Mouse (Mus musculus) spleen, adult 2 months (tissue): ENCODE data around the gene Rapsn. TPM values are rescaled to one million over a fixed set of nuclear protein-coding genes. Genes with fewer than 3 reads are reported as not detected.
"Not testable (repeated sequence)": the region's sequence is repeated elsewhere in the genome, so short reads cannot be mapped to it uniquely, and the experiment has no call there.

Experiments used
- DNase-seq, 2 experiments: peaks; one replicate each; pipeline versions ENCODE4 v3.0.0 to v3.0.0-alpha.2; 2012 to 2021; ENCODE audit warnings: low spot score in 2 of 2, low read depth in 1 of 2
- H3K27ac ChIP-seq: fragments of 200-500 bp; 2 replicates; pipeline ENCODE4 v1.5.1; 2012; ENCODE audit warnings: low read length, inconsistent platforms; ENCODE audit not compliant: insufficient read depth
- H3K27me3 ChIP-seq: fragments of 200-500 bp; 2 replicates; pipeline ENCODE4 v1.6.1; 2012; ENCODE audit warnings: mild to moderate bottlenecking, moderate library complexity, low read length, inconsistent platforms; ENCODE audit not compliant: control insufficient read depth, insufficient read depth
- H3K36me3 ChIP-seq: fragments of 200-500 bp; 2 replicates; pipeline ENCODE4 v1.6.1; 2012; ENCODE audit warnings: mild to moderate bottlenecking, low read length, inconsistent platforms; ENCODE audit not compliant: control insufficient read depth, insufficient read depth
- H3K4me1 ChIP-seq: fragments of 200-500 bp; 2 replicates; pipeline ENCODE4 v1.6.1; 2011; ENCODE audit warnings: inconsistent platforms; ENCODE audit not compliant: control insufficient read depth, insufficient read depth, insufficient read length
- H3K4me3 ChIP-seq: fragments of 200-500 bp; 2 replicates; pipeline ENCODE4 v1.5.1; 2011; ENCODE audit warnings: mild to moderate bottlenecking, inconsistent platforms; ENCODE audit not compliant: insufficient read depth, insufficient read length; ENCODE audit errors: extremely low read depth
- CTCF ChIP-seq: fragments of 200-500 bp; IDR thresholded peaks from 2 replicates; pipeline ENCODE4 v1.5.1; 2011; ENCODE audit warnings: mild to moderate bottlenecking, inconsistent platforms; ENCODE audit not compliant: insufficient read depth, insufficient read length, insufficient replicate concordance; ENCODE audit errors: extremely low read depth
- POLR2A ChIP-seq: fragments of 200-500 bp; IDR thresholded peaks from 2 replicates; pipeline ENCODE4 v1.6.1; 2011; ENCODE audit warnings: low read depth, low read length, inconsistent platforms
- WGBS: fragments of 180-500 bp; shearing (Covaris S2); methylation state at CpG from one replicate; pipeline ENCODE4 v1.1.7; 2018; 5-methylcytosine and 5-hydroxymethylcytosine counted together
- polyA plus RNA-seq: library from polyadenylated mRNA; depleted of rRNA; stranded (reverse); fragments of >200 nt; gene quantifications from 2 replicates; pipeline ENCODE4 v1.2.3, GENCODE M21; 2012; rRNA removed

Rapsn gene
- polyA plus RNA-seq, result 1.3 and 1.6 TPM in 2 replicates

DNA sequence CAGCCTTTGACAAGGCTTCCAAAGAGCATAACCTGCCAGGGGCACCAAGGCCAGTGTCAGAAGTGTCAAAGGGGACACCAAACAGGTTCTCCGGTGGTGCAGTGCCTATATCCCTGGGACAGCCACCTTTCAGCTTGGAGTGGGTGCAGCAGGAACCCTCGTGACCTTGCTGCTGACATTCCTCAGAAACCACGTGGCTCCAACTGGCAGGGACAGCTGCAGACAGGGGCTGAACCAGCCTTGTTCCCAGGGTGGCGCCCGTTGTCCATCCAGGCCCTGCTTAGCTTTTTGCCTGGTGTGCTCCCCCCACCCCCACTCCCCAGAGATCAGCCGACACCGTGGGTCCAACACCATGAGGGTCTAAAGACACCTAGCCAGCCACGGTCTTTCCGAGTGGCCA, at the start of gene Rapsn:
TSS of gene Rapsn (plus strand) at position 236 of the 400 bp plus-strand sequence.
- TF ChIP-seq POLR2A (no peak), CTCF (no peak)
- Histone ChIP-seq H3K4me3 (no peak within 1 kb of the TSS), H3K4me1 (no peaks in the 10 kb centered on the region), H3K27me3 (no peaks in the 10 kb centered on the region), H3K27ac (no peak within 1 kb of the TSS), H3K36me3 (no peaks in the 10 kb centered on the region)
- WGBS, result 84% methylated on average over 9 of the region's 9 CpGs
- no peak for DNase-seq

DNA sequence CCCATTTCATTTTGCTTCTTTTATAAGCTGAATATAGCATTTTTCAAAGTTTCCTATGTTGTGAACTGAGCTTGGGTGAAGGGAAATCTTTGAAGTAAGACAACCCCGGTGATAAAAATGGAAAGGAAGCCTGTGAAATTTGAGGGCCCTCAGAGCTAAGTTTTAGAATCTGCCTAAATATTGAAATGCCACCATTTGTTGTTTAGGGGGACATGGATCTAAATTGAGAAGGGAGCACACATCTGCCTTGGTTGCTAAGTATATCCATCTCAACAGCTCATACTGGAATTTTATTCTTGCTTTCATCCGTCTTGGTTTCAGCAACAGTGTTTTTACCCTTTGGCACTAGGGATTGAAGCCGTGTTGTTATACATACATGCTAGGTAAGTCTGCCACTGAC, 49.4 kb upstream of the Rapsn start:
- no peaks in the 10 kb centered on the region for H3K27me3 ChIP-seq
- H3K27ac ChIP-seq, result no peak overlapping the region
- no peak overlapping the region for H3K4me3 ChIP-seq
- H3K36me3 ChIP-seq, result no peaks in the 10 kb centered on the region
- no peak for TF ChIP-seq CTCF
- TF ChIP-seq POLR2A, result no peak
- no peak for DNase-seq
- 88% methylated on average over 3 of the region's 3 CpGs for WGBS
- H3K4me1 ChIP-seq, result no peaks in the 10 kb centered on the region; the same call in 1 of the 2 replicates

DNA sequence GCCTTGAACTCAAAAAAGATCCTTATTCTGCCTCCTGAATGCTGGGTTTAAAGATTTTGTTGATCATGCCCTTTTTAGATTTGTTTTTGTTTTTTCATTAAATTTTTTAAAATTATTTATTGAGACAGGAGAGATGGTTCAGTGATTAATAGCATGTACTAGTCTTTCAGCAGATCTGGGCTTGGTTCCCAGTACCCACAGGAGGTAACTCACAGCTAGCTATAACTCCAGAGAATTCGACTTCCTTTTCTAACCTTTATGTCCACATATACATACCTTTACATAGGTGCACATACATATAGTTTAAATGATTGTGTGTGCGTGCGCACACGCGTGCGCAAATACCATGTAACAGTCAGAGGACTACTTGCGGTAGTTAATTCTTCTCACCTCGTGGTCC, 26.9 kb upstream of the Rapsn start:
- TF ChIP-seq POLR2A, result no peak
- TF ChIP-seq CTCF, result no peak
- no peak overlapping the region for H3K27ac ChIP-seq
- H3K36me3 ChIP-seq, result peaks cover 52% of the 10 kb centered on the region
- WGBS, result 96% methylated on average over 8 of the region's 8 CpGs
- no peak overlapping the region for H3K4me3 ChIP-seq
- H3K27me3 ChIP-seq, result no peaks in the 10 kb centered on the region
- H3K4me1 ChIP-seq, result peaks cover 3% of the 10 kb centered on the region; the same call in 1 of the 2 replicates
- no peak for DNase-seq

DNA sequence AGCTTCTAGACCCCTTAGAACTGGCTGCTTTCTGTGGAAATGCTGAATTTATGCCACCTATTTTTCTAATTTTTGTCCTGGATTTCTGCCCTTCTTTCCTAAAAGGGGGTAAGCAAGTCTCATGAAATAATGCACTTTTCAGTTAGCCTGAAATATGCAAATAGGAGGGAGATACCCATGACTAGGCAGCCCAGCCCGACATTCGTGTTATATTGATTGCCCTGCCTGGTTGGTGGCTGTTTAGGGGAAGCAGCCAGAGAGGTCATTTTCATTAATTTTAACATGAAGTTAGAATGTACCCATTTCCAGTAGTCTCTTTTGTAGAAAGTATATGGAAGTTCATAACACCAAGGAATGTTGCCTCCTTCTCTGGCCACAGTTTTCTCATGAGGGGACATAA, 21.5 kb upstream of the Rapsn start:
- no peak overlapping the region for H3K4me3 ChIP-seq
- peaks cover 3% of the 10 kb centered on the region; the same call in 1 of the 2 replicates for H3K4me1 ChIP-seq
- WGBS, result 39% methylated on average over 2 of the region's 2 CpGs
- peaks cover 39% of the 10 kb centered on the region for H3K36me3 ChIP-seq
- TF ChIP-seq CTCF, result no peak
- TF ChIP-seq POLR2A, result no peak
- H3K27ac ChIP-seq, result peak overlapping the region; percentile 39; the same call in 1 of the 2 replicates
- no peaks in the 10 kb centered on the region for H3K27me3 ChIP-seq
- DNase-seq, result peak in 1 of 2 experiments; percentile 22

DNA sequence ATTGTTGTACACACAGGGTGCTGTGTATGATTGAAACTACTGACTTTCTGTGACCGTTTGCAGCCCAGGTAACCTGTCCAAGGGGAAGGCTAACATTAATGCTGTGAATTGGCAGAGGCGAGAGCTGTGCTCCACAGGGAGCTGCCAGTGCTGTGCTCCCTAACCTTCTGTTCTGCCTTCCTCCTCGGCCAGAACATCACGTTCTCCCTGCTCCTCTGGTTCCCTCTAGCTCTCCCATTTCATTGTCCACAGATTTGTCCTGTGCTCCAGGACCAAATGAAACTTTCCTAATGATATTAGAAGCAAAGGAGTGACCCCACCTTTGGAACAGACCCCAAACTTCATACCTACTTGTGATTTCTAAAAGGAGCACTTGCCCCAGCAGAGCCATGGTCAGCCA, 20.0 kb upstream of the Rapsn start:
- Histone ChIP-seq H3K4me3 (no peak overlapping the region), H3K36me3 (peaks cover 32% of the 10 kb centered on the region), H3K27me3 (no peaks in the 10 kb centered on the region), H3K4me1 (peaks cover 3% of the 10 kb centered on the region; the same call in 1 of the 2 replicates), H3K27ac (no peak overlapping the region)
- TF ChIP-seq POLR2A (no peak), CTCF (no peak)
- WGBS, result 93% methylated on average over 4 of the region's 4 CpGs
- DNase-seq, result no peak

DNA sequence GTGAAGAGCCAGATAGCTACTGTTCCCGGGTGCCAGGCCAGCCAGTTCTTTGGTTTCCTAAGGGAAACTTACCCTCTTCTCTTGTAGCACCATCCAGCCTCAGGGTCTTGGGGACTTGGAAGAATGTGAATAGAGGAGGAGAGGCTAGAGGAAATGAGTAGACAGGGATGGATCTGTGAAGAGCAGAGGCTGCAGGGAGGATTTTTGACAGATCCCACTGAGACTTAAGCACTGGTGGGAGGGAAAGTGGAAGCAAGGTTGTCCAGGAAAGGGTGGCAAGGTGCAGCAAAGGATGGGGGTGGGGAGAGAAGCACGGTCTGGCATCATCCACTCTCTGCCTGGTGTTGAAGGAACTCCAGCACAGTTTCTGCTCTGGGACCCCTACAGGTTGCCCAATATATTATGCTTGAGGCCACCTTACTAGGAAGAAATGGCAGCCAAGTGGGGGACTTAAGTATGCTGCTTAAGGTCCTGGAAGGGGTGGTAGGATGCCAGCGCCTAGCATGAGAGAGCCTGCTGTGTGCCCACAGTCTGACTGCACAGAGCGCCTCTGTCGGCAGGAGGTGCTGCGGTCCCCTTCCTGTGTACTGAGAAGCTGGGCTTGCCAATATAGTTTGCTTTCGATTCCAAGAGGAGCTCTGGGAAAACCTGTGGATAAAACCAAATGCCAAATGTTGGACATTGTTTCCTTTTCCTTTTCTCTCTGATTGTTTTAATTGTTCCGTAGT, 17.2 kb upstream of the Rapsn start:
- DNase-seq, result no peak
- H3K36me3 ChIP-seq, result peaks cover 17% of the 10 kb centered on the region
- no peaks in the 10 kb centered on the region for H3K27me3 ChIP-seq
- H3K4me1 ChIP-seq, result peaks cover 2% of the 10 kb centered on the region; the same call in 1 of the 2 replicates
- H3K27ac ChIP-seq, result no peak overlapping the region
- no peak overlapping the region for H3K4me3 ChIP-seq
- no peak for TF ChIP-seq POLR2A
- TF ChIP-seq CTCF, result no peak
- 87% methylated on average over 8 of the region's 8 CpGs for WGBS

DNA sequence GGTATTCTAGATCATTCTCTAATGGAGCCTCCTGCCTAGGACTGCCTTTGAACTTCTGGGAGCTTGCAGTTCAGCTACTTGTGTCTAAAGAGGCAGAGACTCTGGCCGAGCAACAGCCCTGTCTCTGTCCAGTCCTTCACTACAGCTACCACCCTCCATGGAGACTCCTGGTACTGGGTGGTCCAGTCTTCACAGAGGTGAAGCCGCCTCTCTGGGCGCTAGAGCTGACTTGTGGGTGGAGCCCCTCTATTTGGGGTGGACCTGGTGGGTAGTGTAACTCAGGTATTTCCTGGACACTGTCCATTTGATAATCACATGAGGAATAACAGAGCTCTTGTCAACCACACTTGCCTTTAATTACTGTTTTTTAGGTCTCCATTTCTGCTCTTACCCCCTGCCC, 15.5 kb upstream of the Rapsn start:
- 97% methylated on average over 3 of the region's 3 CpGs for WGBS
- Histone ChIP-seq H3K27ac (no peak overlapping the region), H3K27me3 (no peaks in the 10 kb centered on the region), H3K4me3 (no peak overlapping the region), H3K36me3 (peaks cover 15% of the 10 kb centered on the region), H3K4me1 (no peaks in the 10 kb centered on the region)
- no peak for TF ChIP-seq CTCF
- TF ChIP-seq POLR2A, result no peak
- no peak for DNase-seq

DNA sequence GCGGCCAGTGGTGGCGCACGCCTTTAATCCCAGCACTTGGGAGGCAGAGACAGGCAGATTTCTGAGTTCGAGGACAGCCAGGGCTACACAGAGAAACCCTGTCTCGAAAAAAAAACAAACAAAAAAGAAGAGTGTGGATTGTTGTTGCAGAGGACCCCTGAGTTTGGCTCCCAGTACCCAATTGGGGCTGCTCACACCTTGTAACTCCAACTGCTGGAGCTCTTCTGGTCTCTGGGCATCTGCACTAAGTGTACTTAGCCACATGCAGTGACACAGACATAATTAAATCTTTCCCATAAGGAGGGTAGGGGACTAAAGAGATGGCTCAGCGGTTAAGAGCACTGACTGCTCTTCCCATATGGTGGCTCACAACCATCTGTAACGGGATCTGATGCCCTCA, 13.2 kb upstream of the Rapsn start:
- 93% methylated on average over 7 of the region's 7 CpGs for WGBS
- H3K27me3 ChIP-seq, result not testable (repeated sequence)

More for the DNA sequence above, 13.2 kb upstream of the Rapsn start:
- not testable (repeated sequence) for H3K4me3 ChIP-seq, H3K36me3 ChIP-seq, DNase-seq, H3K4me1 ChIP-seq, H3K27ac ChIP-seq
